Mouse (Mus musculus) embryonic fibroblast, embryonic 13.5 days (primary cell): ENCODE measurements around the gene Ntm. TPM values are rescaled to one million over a fixed set of nuclear protein-coding genes. Genes with fewer than 3 reads are reported as not detected.

Experiments used
- H3K27ac ChIP-seq: 2 replicates; pipeline ENCODE4 v1.5.1; 2012; ENCODE audit warnings: low read length, control low read depth, inconsistent platforms; ENCODE audit not compliant: insufficient read depth
- H3K4me1 ChIP-seq: 2 replicates; pipeline ENCODE4 v1.6.1; 2011; ENCODE audit warnings: low read length; ENCODE audit not compliant: control insufficient read depth, insufficient read depth
- H3K4me3 ChIP-seq: 2 replicates; pipeline ENCODE4 v1.5.1; 2011; ENCODE audit warnings: mild to moderate bottlenecking, control low read depth, low read length; ENCODE audit not compliant: insufficient read depth
- CTCF ChIP-seq: IDR thresholded peaks from 2 replicates; pipeline ENCODE4 v1.5.1; 2011; ENCODE audit warnings: mild to moderate bottlenecking, control low read depth, low read length, moderate library complexity, borderline replicate concordance; ENCODE audit not compliant: insufficient read depth
- POLR2A ChIP-seq: IDR thresholded peaks from 2 replicates; pipeline ENCODE4 v1.6.1; 2011; ENCODE audit warnings: low read depth, mild to moderate bottlenecking, control low read depth, low read length, moderate library complexity
- polyA plus RNA-seq: library from polyadenylated mRNA; stranded (reverse); fragments of >200 nt; gene quantifications from 2 replicates; pipeline ENCODE4 v1.2.4, GENCODE M21; 2011; ENCODE audit warnings: low read depth; ENCODE audit not compliant: missing spikeins, insufficient read length

Ntm gene
- polyA plus RNA-seq, 1 experiment, result 0.95 TPM

DNA sequence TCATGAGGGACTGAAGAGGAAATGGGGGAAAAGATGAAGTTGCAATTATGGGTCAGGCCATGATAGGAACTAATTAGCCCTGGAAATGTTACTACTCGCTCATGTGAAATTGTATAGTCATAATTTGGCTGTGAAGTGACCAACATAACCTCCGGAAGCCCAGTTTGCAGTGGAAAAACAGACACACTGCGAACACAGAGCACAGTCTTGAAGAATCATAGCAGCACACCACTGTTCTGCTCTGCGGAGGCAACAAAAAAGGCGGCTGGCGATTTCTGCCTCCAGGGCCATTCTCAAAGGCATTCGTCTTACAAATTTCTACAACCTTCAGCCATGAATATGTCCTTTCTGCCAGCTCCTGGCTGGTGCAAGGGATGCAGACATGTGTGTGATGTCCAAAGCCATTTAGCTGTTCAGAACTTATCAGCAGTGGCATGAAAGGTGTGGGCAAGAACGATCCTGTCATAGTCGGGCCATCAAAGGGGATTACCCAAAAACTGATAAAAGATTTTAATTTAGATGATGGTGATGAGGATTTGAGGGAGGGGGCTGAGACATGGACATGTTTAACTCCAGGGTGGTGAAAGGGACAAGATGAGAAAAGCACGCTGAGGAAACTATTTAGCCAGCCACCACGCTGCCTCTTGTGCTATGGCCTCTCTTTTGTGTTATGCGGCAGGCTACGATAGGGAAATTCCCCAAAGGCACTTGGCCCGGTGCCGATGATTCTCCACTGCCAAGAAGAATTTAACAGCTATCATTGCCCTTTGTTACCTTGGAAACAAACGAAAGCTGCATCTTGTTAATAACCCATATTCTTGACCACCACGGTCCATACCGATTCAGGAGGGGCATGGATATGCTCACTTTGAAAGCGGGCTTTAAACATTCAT, 235.2 kb downstream of the Ntm start:
- TF ChIP-seq POLR2A, result no peak
- TF ChIP-seq CTCF, result no peak

DNA sequence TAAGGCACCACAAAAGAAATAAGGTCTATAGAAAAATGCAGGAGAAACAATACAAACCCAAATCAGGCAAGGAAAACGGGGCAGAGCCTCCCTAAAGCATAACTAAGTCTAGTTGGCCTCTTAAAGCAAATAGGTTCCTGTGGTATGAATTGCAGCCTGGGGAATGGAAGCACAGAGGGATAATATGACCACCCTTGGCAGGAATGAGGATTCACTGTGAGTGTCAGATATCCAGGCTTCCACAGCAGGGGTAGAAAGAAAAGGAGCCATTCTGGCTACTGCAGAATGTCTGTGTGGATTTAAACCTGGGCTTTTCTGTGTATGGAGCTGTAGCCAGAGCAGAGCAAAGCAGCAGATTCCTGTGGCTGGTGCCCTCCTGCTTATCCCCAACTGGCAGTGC, 241.5 kb downstream of the Ntm start:
- TF ChIP-seq POLR2A, result no peak
- no peak for TF ChIP-seq CTCF
- no peak overlapping the region for H3K4me3 ChIP-seq
- H3K4me1 ChIP-seq, result no peaks in the 10 kb centered on the region
- H3K27ac ChIP-seq, result no peak overlapping the region

More for the DNA sequence above, 235.2 kb downstream of the Ntm start:
- H3K27ac ChIP-seq, result no peak overlapping the region
- no peaks in the 10 kb centered on the region for H3K4me1 ChIP-seq
- H3K4me3 ChIP-seq, result no peak overlapping the region

DNA sequence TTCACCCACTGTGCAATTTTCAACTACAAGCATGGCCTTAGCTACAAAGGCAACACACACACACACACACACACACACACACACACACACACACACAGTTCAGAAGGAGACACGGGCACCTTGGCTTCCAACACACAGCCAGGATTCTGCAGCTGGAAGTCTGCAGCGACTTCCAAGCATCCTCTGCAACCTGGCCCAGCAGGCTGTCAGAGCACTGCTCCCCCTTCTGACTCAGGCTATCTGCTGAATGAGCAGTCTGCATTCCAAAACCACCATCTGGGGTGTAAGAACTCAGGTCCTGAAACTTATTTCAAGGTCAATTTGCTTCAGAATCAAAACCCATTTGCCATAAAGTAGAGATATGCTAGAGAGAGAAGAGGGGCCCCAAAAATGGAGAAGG, 246.1 kb downstream of the Ntm start:
- Histone ChIP-seq H3K4me3 (no peak overlapping the region), H3K4me1 (no peaks in the 10 kb centered on the region), H3K27ac (no peak overlapping the region)
- TF ChIP-seq CTCF (no peak), POLR2A (no peak)

DNA sequence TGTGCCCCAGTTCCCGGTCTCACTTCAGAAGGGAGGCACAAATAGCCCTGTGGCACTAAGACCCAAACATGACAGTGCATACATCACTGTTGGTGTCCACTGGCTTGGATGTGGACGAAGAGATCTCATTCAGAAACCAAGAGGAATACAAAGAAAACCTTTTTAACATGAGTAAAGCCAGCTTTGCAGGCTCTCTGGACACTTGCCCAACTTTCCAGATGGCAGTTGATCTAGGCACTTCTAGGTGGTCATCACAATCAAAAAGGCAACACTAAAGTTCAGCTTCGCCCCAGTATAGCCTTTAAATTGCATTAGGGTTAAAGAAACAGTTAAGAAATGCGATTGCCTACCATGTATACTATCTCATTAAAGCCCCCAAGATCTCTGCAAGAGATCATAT, 264.7 kb downstream of the Ntm start:
- H3K4me3 ChIP-seq, result no peak overlapping the region
- TF ChIP-seq CTCF, result no peak
- TF ChIP-seq POLR2A, result no peak
- H3K27ac ChIP-seq, result no peak overlapping the region
- no peaks in the 10 kb centered on the region for H3K4me1 ChIP-seq

- TF ChIP-seq CTCF (no peak), POLR2A (no peak)
- no peak overlapping the region for H3K27ac ChIP-seq
- H3K4me1 ChIP-seq, result no peaks in the 10 kb centered on the region
- no peak overlapping the region for H3K4me3 ChIP-seq
Observed at GRCm38 (mm10) chr9:29694151-29694550, 268.8 kb downstream of the Ntm start.

DNA sequence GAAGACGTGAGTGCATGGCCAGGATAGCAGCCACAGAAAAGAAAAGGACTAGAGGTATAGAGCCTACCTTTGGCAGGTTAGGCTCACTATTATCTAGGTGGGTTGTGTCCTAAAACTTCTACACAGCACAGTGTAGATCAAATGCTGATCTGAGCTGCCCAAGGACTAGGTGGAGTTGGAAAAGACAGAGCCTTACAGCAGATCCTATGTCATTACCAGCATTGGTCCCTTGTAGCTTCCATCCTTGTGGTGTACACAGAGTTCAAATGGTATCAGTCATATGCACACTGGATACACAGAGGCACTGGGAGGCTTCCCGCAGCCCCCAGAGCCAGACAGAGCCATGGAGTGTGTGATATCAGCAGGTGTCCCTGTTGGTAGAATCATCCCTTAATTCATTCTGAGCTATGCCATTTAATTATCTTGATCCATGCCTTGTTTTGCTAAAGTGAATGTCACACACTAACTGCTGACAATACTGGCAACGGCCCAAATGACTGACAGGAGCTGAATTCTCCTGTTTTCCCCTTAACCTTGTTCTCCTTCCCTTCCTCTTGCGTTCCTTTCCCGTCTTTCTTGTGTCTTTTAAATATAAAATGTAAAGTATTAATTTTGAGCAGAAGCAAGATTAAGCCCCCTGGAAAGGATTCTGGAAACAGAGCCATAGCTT, 271.6 kb downstream of the Ntm start:
- TF ChIP-seq POLR2A, result no peak
- Histone ChIP-seq H3K27ac (no peak overlapping the region), H3K4me1 (no peaks in the 10 kb centered on the region), H3K4me3 (no peak overlapping the region)

GRCm38 (mm10) chr9:29682224-29682623, 280.7 kb downstream of the Ntm start:
- no peak overlapping the region for H3K4me3 ChIP-seq
- H3K4me1 ChIP-seq, result no peaks in the 10 kb centered on the region
- TF ChIP-seq CTCF (no peak), POLR2A (no peak)
- H3K27ac ChIP-seq, result no peak overlapping the region

- no peak overlapping the region for H3K4me3 ChIP-seq
- no peak overlapping the region for H3K27ac ChIP-seq
- TF ChIP-seq POLR2A (no peak), CTCF (no peak)
- no peaks in the 10 kb centered on the region for H3K4me1 ChIP-seq
Observed at GRCm38 (mm10) chr9:29680677-29681076, 282.3 kb downstream of the Ntm start.

GRCm38 (mm10) chr9:29673911-29674310, 289.0 kb downstream of the Ntm start:
- no peak overlapping the region for H3K4me3 ChIP-seq
- no peaks in the 10 kb centered on the region for H3K4me1 ChIP-seq

DNA sequence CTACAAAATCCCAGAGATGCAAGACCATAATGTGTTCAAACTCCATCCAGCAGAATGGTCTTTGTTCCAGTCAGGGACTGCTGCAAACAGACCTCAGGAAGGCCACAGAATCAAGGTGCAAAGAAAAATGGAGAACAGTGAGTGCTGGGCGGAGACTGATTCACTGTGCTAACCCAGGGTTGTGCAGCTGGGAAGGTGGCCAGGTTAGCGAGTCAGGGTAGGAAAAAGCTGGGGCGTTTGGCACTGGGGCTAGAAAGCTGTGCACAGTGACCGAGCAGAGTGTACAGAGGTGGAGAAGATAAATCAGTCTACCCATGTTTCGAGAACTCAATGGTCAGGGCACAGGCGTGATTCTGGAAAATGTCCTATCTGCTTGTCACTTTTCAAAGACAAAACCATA, 291.1 kb downstream of the Ntm start:
- no peak overlapping the region for H3K4me3 ChIP-seq
- no peak overlapping the region for H3K27ac ChIP-seq
- TF ChIP-seq CTCF, result no peak
- no peak for TF ChIP-seq POLR2A
- no peaks in the 10 kb centered on the region for H3K4me1 ChIP-seq

More at GRCm38 (mm10) chr9:29673911-29674310, 289.0 kb downstream of the Ntm start:
- TF ChIP-seq POLR2A (no peak), CTCF (no peak)
- no peak overlapping the region for H3K27ac ChIP-seq

GRCm38 (mm10) chr9:29663286-29663685, 299.7 kb downstream of the Ntm start:
- Histone ChIP-seq H3K4me1 (no peaks in the 10 kb centered on the region), H3K27ac (no peak overlapping the region), H3K4me3 (no peak overlapping the region)
- TF ChIP-seq CTCF (no peak), POLR2A (no peak)
